Mouse (Mus musculus) cerebellum, postnatal 25 days (tissue): Measurements from ENCODE around the gene Gm3646.

Experiments
- DNase-seq, 2 experiments: peaks; one replicate each; pipeline ENCODE4 v3.0.0; 2021; ENCODE audit warnings: mixed read lengths in 2 of 2

Gene Gm3646

DNA sequence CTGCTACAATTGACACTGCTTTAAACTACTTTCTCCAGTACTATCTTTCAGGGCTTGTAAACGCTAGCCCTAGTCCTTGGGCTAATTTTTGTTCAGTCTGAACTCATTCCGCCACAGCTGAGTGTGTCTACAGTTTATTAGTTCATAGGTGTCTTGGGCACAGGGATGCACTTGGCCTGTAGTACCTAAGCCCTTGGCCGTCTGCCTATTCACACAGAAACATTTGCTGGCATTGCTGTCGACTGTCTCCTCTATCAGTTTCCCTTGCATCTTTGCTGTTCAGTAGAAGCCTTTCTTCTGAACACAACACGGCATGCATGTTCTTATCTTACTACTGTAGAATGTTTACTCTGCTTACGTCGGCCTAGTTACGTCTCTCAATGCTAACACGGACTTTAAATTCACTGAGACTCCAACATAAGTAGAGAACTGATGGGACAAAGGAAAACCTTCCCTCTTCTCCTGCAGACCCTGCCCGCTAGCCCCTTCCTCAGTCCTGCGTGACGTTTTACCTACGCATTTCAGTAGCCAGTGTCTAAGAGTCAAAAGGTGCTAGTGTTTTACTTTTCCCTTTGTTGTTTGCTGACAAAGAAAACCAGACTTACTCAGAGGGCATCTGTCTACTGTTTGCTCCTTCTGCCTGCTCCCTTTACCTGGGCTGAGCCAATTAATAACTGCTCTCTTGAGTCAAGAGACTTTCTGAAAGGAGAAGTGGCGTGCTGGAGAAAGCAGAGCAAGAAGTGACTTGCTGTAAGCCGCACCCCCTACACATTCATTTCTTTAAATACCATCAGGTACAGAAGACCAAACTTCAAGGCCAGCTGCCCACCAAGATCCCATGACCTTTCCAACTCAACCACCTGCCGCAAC is 25.8 kb downstream of the Gm3646 start:
- DNase-seq: peak; percentile 39 to 62

DNA sequence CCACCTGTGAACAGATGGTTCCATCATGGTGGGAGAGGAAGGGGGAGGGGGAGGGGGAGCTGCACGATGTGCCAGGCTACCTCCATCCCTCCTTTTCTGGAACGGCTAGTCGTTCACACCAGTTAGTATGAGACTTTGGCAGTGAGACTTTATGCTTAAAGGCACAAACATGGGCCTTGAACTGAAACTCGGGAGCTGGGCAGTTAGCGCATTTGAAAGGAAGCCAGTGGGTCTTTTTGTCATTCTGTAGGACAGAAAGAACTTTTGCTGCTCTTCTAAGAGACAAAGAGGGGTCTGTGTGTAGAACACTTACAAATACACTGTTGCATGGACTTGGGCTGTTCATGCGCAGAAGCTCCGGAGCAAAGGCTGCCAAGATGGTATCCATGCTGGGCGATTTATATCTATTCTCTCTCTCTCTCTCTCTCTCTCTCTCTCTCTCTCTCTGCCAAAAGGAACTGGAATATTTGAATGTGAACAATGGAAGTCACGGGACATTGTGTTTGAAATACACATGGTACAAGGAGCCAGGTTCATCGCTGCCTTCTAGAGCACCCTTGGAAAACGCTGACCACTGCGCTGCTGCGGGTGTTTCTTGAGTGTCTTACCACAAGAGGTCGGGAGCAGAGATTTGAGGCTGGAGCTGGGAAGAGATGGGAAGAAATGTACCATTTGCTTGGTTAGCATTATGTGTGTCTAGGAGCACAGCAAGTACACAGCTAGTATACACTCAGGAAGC is 31.0 kb downstream of the Gm3646 start:
- peak; percentile 26 to 43 for DNase-seq

DNA sequence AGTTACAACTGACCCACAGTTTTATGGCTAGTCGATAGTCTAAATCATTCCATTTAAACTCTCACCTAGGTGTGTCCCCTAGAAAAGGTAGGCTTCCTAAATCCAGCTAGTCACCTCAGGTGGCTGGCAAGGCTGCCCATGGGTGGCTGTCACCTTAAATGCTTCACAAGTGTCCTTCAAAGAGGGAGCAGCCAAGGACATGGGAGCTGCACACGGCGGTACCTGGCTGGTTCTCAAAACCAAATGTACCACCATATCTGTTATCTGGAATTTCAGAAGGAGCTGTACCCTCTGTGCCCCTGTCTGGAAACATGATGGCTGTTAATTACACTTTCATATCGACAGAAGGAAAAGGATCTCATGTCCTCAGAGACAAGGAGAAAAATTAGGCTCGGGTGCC is 31.6 kb downstream of the Gm3646 start:
- DNase-seq: peak; percentile 20 to 25

DNA sequence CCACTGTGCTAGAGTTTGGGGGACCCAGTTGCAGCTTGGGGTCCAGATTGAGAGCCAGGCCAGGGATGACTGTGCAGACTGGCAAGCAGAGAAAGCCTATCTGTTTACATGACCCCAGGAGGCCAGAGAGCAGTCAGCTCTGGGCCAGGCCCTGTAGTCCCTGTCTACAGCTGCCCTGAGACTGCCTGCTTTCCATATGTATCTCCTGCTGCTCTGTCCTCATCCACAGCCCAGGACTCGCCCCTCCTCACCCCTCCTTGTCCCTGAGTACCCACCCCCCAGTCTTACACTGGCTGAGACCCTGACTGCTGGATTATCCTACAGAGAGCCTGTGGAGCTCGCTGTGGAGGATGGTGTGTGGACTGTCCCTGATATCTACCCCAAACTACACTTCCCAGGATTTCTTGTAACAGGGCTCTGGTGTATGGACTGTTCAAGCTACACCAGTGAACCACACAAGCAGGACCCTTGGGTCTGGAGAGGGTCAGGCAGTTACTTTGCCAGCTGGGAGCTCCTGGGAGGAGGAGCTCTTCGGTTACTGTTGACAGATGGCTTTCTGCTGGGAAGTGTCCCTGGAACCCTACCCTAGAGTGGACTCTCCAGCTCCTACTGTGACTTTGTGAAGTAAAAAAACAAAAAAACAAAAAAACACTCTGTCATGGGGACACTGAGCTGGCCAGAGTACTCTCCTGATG is 32.6 kb downstream of the Gm3646 start:
- DNase-seq: peak; percentile 31 to 43

DNA sequence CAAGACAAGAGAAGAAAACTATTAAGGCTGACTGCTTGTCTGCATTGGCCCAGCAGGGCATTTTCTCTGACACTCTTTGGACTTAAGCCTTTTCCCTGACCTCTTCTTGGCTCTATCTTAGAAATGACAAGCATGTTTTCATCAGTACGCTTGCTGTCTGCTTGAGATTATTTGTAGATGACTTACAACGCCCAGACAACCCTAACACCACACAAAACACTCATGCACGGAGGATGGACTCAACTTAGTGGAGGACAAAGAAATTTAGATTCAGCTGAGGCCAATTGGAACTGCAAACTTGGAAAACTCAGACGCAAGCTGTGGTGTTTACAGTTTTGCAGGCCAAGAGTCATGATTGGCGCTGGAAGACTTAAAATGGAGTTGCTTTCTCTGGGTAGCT is 34.7 kb downstream of the Gm3646 start:
- no peak for DNase-seq

DNA sequence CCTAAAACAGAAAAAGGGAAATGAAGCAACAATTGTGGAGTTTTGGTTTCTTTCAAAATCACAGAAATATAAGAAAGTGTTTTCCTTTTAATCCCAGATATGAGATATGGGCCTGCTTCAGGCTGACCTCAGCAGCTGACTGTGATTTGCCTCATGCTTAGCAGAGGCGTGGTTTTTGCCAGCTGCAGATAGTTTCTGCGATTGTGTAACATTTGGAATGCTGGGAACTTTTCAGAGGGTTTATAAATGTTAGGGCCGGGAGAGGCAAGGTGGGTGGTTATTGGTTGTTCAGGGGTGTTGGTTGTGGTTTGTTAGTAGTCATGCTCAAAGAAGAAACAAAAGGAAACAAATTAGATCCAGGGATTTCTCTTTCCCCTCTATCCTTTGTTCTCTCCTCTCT is 37.1 kb downstream of the Gm3646 start:
- no peak for DNase-seq

DNA sequence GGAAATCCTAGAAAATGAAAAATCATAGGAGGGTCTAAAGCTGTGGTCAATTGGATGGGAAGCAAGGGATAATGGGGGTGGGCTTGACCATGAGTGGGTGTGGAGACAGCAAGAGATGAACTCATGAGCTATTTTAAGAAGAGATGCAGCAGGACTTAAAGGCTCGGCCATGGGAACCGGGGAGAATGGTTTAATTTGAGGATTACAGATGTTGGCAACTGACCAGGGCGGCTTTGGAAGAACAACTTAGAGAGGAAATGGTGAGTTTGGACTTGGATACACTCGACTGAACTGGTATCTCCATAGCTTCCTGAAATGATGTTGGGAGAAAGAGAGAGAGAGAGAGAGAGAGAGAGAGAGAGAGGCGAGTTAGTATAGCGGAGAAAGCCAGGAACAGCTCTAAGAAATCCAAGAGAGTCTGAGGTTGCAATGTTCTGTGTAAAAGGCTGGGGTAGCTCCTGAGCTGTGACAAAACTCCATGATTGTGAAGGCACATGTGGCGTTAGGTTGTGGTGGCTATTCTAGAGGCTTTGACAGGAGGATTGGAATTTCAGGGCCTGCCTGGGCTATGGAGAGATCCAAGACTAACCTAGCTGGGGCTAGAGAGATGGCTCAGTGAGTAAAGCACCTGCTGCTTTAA is 39.2 kb downstream of the Gm3646 start:
- no peak for DNase-seq

DNA sequence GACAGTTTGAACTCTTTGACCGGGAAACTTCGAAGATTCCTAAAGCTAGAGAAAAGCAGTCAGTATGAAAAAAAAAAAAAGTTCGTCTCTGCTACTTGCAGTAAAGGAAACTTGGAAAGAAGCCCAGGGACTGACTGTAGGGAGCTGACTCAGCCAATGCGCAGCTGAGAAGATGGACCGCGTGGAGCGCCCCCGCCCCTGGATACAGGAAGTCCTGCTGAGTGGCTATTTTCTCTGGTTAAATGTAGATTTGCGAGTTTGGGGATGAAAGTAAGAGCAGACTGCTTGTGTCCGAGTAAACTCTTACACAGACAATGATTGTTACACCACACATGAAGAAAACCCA is 43.1 kb downstream of the Gm3646 start:
- DNase-seq: peak; percentile 36 to 52

DNA sequence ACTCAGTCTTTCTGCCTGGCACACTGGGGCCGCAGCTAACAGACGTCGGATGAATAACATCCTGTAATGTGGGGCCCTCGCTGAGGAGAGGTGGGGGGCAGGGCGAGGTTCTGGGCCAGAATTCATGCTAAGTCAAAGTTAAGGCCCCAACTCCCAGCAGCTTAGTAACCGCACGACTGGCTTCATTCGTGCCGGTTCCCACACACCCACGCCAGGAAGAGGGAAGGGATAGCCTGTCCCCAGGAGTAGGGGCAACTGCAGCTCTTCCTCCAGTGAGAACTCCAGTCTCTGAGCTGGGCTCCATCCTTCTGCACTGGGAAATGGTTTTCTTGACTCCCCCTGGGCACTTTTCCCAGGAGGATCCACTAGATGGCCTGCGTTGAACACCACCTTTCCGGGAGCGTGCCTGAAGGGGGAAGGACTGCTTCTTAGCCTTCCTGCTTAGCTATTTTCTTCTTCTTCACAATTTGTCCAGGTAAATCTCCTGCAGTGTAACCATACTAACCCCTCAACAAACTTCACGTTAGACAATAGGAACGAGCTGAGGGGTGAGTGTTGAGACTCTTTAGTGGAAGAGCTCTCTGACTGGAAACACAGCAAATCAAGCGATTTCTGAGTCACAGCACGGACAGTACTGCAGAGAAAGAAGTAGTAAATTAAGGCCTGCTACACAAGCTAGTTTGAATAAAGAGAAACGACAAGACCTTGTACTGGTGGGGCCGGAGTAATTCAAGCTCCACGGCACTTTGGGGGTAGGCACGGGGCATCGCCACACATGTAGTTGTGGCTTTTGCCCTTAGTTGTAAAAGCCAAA is 43.7 kb downstream of the Gm3646 start:
- peak; percentile 69 to 81 for DNase-seq

DNA sequence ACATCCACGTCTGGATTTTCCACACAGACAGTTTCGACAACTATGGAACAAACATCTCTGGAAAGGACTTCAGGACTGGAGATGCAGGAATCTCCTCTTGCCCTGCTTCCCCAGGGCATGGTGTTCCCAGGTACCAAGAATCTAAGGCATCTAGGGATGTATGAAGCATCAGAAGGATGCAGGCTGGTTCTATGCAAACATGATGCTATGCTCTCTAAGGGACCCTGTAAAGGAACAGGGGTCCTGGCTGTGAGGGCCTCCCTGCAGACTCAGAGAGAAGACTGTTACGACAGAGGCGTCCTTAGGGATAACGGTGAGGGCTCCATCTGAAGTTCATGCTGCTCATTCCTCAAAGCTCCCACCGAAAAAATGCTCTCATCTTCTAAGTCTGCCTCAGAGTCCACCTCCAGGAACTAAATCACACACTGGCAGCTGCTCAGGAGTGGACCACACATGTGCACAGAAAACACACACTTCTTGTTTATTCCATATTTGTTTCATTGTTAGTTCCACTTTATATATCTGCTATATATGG is 44.9 kb downstream of the Gm3646 start:
- no peak for DNase-seq

DNA sequence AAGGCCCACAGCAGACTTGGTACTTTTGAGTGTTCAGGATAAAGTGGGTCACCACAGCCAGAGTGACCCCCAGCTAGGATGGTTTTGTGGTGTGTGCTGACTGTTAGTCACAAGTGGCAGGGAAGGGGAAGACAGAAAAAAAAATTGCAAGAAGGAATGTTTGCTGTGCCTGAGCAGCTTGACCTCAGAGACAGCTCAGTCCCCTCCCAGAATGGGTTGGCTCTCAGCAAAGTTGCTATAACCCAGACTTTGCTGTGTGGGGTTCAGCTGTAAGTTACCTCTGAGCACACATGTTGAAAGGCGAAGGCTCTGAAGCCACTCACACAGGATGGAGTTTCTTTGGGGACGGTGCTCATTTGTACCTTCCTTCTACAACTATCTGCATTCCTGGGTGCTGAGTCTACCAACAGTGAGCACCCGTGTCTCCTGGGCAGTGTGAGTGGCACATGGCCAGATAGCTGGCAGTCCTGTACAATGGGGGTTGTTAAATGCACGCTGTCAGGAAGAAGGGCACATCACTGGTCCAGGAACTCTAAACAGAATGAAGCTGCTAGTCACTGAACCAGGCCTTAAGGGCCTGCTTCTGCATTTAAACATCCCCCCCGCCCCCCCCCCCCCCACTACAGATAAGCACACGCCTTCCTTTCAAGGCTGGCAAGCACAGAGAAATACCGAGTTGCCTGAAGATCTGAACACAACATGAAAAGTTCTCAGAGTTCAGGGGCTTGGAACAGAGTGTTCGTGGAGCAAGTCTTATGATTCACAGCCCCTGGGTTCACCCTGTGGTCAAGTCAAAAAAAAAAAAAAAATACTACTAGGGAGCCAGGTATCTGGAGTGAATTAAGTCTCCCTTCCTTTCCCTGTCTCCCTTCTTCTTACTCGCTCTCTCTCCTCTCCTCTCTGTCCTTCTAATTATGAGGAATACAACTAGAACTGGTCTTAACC is 45.6 kb downstream of the Gm3646 start:
- DNase-seq: no peak

DNA sequence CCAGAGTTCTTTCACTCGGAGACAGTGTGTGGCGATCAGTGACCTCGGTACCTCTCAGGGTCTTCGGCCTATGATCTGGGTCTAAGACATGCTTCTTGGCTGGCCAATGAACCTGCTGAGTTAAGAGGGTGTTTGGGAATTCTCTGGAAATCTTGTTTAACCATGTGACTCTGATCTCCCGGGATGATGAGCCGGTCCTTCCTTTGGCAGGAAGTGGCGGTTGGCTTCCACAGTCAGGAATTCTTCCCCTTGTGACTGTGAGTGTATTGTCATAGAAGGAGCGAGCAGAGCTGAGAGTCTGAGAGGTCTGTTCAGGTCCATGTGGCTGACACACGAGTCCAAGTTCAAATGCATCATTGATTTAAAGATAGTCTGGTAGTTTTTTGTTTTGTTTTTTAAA is 46.9 kb downstream of the Gm3646 start:
- no peak for DNase-seq

DNA sequence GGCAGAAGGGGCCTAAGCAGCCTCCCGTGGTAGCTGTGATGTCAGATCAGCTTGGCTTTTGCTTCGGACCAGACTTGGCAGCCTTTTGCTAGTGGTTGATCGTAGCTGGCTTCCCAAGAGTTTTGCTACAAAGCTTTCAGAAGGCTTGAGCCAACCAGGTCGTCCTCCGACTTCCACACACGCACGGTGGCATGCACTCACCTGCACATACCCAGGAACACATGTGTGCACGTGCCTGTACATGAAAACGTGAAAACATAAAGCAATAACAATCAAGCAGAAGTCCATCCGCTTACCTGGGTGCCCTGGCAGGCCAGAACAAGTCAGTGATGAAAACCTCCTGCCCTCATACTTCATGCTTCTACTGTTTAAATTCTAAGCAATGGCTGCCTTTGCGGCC is 48.2 kb downstream of the Gm3646 start:
- no peak for DNase-seq

DNA sequence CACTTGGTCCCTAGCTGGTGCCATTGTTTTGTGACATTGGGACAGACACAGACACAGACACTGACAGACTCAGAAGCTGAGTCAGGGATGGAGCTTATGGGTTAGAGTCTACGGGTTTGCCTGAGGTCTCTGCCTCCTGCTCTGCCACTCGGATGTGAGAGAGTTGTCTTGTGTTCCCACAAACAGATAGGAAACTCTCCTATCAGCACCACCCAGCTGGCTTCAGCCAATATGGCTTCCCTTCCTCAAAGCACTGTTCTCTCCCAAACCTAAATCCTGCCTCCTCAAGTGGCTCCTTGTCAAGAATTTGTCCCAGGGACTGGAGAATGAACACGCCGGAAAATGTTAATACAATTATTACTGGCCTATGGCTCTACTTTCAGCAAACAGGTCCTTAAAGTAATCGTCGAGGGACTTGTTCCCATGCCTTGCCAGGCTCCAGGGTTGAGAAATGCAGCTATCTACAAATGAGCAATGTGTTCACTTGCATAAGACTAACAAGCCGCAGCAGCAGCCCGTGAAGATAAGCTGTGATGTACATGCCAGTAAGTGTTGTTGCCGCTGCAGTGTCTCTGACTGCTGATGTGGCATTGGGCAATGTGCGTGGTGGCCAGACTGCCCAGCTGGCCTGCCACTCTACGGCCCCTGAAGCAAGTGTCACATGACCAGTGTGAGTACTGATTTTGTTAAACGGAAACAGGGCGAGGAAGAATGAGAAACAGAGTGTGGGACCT is 50.7 kb downstream of the Gm3646 start:
- DNase-seq: no peak
